Mouse (Mus musculus): ENCODE data around the gene Cstad. TPM values are rescaled to one million over a fixed set of nuclear protein-coding genes. Genes with fewer than 3 reads are reported as not detected.

Cstad gene
- polyA plus RNA-seq, 1 experiment: 0.51 TPM

DNA sequence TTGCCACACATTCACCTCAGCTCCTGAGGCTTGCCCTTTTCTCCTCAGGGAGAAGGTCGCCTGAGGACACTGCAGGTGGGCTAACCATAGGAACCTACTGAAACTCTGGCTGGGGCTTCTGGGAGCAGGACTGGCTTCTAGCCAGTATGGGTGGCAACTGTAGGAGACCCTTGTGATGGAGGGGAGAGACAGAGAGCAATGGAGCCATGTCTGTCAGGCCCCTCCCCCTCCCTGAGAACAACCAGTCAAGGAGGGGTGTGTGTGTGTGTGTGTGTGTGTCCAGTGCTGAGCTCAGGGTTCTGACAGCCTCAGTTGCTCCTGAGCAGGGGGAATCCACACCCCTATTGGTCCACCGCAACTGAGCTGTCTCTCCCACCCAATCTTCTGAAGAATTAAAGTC is 7.2 kb upstream of the Cstad start:
- H3K27me3 ChIP-seq (ENCODE audit: control insufficient read depth, insufficient read depth, low read length): no peaks in the 10 kb centered on the region
- no peak overlapping the region for H3K27ac ChIP-seq (ENCODE audit: control insufficient read depth, insufficient read depth, low read depth, low read length)
- no peak overlapping the region for H3K4me3 ChIP-seq (ENCODE audit: control insufficient read depth, low read depth, low read length)
- no peaks in the 10 kb centered on the region; the same call in none of the 2 replicates for H3K4me1 ChIP-seq (ENCODE audit: control insufficient read depth, insufficient read depth, low read length)
- TF ChIP-seq CTCF (IDR thresholded peaks at IDR 0.05; ENCODE audit: control insufficient read depth, insufficient read depth, insufficient replicate concordance, low read depth, low read length): no peak
- no peak for TF ChIP-seq POLR2A (IDR thresholded peaks at IDR 0.05; ENCODE audit: control insufficient read depth, low read depth, low read length)
- no peaks in the 10 kb centered on the region for H3K36me3 ChIP-seq (ENCODE audit: control insufficient read depth, insufficient read depth, low read length)

DNA sequence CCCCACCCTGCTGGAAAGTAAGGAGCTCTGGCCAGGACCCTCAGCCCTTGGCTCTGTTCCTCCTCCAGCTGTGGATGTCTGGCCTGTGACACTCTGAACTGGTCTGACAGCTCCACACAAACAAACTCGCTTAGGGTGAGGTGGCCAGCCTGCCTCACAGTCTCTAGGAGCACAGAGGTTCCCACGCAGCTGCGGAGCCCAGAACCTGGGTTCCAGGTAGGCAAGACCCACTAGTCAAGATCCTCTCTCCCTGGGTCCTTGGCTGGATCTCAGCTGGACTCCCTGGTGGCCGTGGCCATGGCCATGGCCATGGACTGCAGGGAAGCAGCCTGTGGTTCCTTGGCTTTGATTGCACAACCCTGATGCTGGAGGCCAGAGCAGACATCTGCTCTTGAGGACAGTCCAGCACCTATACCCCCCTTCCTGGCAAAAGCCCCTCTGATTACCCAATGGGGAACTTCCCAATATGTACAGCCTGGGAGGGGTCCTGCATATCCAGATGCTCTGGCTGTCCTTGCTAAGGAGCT is 5.8 kb upstream of the Cstad start:
- Histone ChIP-seq H3K4me1 (ENCODE audit: control insufficient read depth, insufficient read depth, low read length) (peaks cover 2% of the 10 kb centered on the region), H3K4me3 (ENCODE audit: control insufficient read depth, low read depth, low read length) (no peak overlapping the region), H3K36me3 (ENCODE audit: control insufficient read depth, insufficient read depth, low read length) (no peaks in the 10 kb centered on the region), H3K27ac (ENCODE audit: control insufficient read depth, insufficient read depth, low read depth, low read length) (peak overlapping the region; percentile 23; the same call in 1 of the 2 replicates), H3K27me3 (ENCODE audit: control insufficient read depth, insufficient read depth, low read length) (no peaks in the 10 kb centered on the region)
- TF ChIP-seq CTCF (IDR thresholded peaks at IDR 0.05; ENCODE audit: control insufficient read depth, insufficient read depth, insufficient replicate concordance, low read depth, low read length) (no peak), POLR2A (IDR thresholded peaks at IDR 0.05; ENCODE audit: control insufficient read depth, low read depth, low read length) (no peak)

DNA sequence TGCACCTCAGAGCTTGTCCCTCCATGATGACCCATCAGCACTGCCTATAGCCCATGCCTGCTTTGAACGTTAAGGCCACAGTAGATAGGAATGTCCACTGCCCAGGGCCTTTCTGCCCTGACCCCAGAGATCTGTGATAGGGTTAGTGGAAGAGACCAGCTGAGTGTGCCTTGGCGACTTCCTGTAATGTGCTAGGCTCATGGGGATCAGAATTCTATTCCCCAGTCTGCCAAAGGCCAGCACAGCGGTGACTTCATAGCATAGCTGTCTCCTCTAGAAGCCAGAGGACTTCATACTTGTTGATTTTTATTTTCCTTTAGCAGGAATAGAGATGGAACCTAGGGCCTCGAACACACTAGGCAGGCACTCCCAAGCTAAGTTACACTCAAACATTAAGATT is 5.1 kb upstream of the Cstad start:
- Histone ChIP-seq H3K4me1 (ENCODE audit: control insufficient read depth, insufficient read depth, low read length) (peaks cover 6% of the 10 kb centered on the region), H3K36me3 (ENCODE audit: control insufficient read depth, insufficient read depth, low read length) (no peaks in the 10 kb centered on the region), H3K27me3 (ENCODE audit: control insufficient read depth, insufficient read depth, low read length) (no peaks in the 10 kb centered on the region), H3K4me3 (ENCODE audit: control insufficient read depth, low read depth, low read length) (no peak overlapping the region), H3K27ac (ENCODE audit: control insufficient read depth, insufficient read depth, low read depth, low read length) (peak overlapping the region; percentile 23; the same call in 1 of the 2 replicates)
- no peak for TF ChIP-seq POLR2A (IDR thresholded peaks at IDR 0.05; ENCODE audit: control insufficient read depth, low read depth, low read length)

DNA sequence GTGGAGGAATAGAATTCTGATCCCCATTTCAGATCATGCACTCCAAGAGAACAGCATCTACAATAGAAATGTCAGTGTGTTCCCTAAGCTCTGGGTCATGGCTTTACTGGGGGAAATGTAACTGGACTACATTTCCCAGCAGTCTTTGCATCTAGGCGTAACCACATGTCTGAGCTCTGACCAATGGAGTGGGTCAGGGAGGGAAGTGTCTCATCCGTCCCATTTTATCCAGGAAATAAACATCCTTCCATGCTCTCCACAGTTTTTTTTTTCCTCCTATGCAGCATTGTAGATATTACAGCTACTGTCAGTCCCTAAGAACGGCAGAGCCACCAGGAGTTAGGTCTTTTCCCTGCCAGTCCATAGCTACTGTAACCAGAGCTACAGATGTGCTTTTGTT is 3.9 kb upstream of the Cstad start:
- no peak for TF ChIP-seq CTCF (IDR thresholded peaks at IDR 0.05; ENCODE audit: control insufficient read depth, insufficient read depth, insufficient replicate concordance, low read depth, low read length)
- no peak for TF ChIP-seq POLR2A (IDR thresholded peaks at IDR 0.05; ENCODE audit: control insufficient read depth, low read depth, low read length)
- no peaks in the 10 kb centered on the region for H3K27me3 ChIP-seq (ENCODE audit: control insufficient read depth, insufficient read depth, low read length)
- H3K4me3 ChIP-seq (ENCODE audit: control insufficient read depth, low read depth, low read length): no peak overlapping the region
- no peaks in the 10 kb centered on the region for H3K36me3 ChIP-seq (ENCODE audit: control insufficient read depth, insufficient read depth, low read length)
- H3K4me1 ChIP-seq (ENCODE audit: control insufficient read depth, insufficient read depth, low read length): peaks cover 11% of the 10 kb centered on the region
- H3K27ac ChIP-seq (ENCODE audit: control insufficient read depth, insufficient read depth, low read depth, low read length): no peak overlapping the region

DNA sequence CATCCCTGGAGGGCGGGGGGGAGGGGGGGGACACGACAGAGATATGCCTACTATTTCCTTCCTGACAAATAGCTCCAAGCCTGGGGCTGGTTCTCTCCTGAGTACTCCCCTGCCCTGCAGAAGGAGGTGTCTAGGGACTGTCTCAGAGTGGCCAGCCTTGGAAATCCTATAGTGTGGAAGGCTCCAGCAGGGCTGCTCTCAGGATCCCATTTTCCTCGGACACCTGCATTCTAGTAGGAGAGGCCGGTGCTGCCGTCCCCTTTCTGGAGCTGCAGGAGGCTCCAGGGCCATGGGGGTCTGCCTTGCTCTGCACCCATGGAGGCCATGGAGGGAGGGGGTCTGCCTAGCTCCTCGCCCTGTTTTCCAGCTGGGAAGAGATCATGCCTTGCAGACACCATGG is 2.4 kb upstream of the Cstad start:
- Histone ChIP-seq H3K27me3 (ENCODE audit: control insufficient read depth, insufficient read depth, low read length) (no peaks in the 10 kb centered on the region), H3K4me3 (ENCODE audit: control insufficient read depth, low read depth, low read length) (no peak overlapping the region), H3K4me1 (ENCODE audit: control insufficient read depth, insufficient read depth, low read length) (peaks cover 11% of the 10 kb centered on the region), H3K27ac (ENCODE audit: control insufficient read depth, insufficient read depth, low read depth, low read length) (no peak overlapping the region), H3K36me3 (ENCODE audit: control insufficient read depth, insufficient read depth, low read length) (no peaks in the 10 kb centered on the region)
- TF ChIP-seq CTCF (IDR thresholded peaks at IDR 0.05; ENCODE audit: control insufficient read depth, insufficient read depth, insufficient replicate concordance, low read depth, low read length) (no peak), POLR2A (IDR thresholded peaks at IDR 0.05; ENCODE audit: control insufficient read depth, low read depth, low read length) (no peak)

DNA sequence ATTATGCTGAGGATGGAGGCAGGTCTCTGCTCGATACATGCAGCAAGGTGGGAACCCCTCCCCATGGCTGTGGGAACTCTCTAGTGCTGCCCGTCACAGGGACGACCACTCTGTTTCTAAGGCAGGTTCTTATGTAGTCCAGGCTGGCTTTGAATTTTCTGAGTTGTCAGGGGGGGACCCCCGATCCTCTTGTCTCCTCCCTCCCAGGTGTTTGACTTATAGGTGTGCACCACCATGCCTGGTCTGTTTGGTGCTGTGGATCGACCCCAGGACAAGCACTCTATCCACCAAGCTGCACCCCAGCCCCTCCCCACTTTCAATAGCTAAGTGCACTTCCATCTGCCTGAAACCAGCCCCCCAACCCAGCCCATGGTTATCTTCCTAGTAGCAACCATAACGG is 1.9 kb upstream of the Cstad start:
- H3K4me3 ChIP-seq (ENCODE audit: control insufficient read depth, low read depth, low read length): no peak overlapping the region
- no peak overlapping the region for H3K27ac ChIP-seq (ENCODE audit: control insufficient read depth, insufficient read depth, low read depth, low read length)
- H3K27me3 ChIP-seq (ENCODE audit: control insufficient read depth, insufficient read depth, low read length): no peaks in the 10 kb centered on the region
- H3K36me3 ChIP-seq (ENCODE audit: control insufficient read depth, insufficient read depth, low read length): no peaks in the 10 kb centered on the region
- peaks cover 11% of the 10 kb centered on the region for H3K4me1 ChIP-seq (ENCODE audit: control insufficient read depth, insufficient read depth, low read length)
- TF ChIP-seq CTCF (IDR thresholded peaks at IDR 0.05; ENCODE audit: control insufficient read depth, insufficient read depth, insufficient replicate concordance, low read depth, low read length) (no peak), POLR2A (IDR thresholded peaks at IDR 0.05; ENCODE audit: control insufficient read depth, low read depth, low read length) (no peak)

DNA sequence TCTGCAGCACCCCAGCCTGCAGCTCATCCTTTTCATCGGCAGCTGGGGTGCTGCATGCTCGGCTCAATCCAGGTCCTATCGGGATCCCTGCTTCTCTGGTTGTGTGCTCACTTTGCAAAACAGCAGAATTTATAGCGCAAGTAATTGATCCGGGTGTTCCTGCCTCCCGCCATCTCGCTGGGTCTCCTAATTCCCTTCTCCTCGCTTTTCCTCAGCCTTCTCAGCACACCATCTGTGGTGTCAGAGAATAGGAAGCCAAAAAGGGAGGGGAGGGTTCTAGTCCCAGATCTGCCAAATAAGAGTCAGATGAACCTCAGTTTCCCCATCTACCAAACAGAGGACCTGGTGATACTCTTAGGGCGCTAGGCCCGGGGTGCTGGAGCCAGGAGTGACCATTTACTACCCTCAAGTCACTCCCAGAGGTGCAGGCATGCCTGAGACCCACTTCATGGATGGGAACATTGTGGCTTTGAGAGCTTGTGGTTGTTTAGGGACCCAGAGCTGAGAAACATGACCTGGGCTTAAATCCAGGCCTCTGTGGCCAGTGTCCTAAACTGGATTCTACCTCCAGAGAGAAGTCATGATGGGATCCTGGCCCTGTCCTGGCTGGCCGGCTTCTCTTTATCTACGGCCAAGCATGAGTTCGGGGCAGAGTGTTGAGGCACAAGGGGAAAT is 1.1 kb upstream of the Cstad start:
- Histone ChIP-seq H3K4me1 (ENCODE audit: control insufficient read depth, insufficient read depth, low read length) (peaks cover 11% of the 10 kb centered on the region), H3K27ac (ENCODE audit: control insufficient read depth, insufficient read depth, low read depth, low read length) (peak overlapping the region; percentile 5; the same call in 1 of the 2 replicates), H3K27me3 (ENCODE audit: control insufficient read depth, insufficient read depth, low read length) (no peaks in the 10 kb centered on the region), H3K36me3 (ENCODE audit: control insufficient read depth, insufficient read depth, low read length) (no peaks in the 10 kb centered on the region), H3K4me3 (ENCODE audit: control insufficient read depth, low read depth, low read length) (no peak overlapping the region)
- TF ChIP-seq CTCF (IDR thresholded peaks at IDR 0.05; ENCODE audit: control insufficient read depth, insufficient read depth, insufficient replicate concordance, low read depth, low read length): no peak
- TF ChIP-seq POLR2A (IDR thresholded peaks at IDR 0.05; ENCODE audit: control insufficient read depth, low read depth, low read length): no peak
